Mouse (Mus musculus): Measurements from ENCODE around the gene Thegl.

Gene Thegl

GRCm38 (mm10) chr5:77044362-77044761 is 28.5 kb downstream of the Thegl start:
- in situ Hi-C loops (cut with MboI, MseI): no loop called here

DNA sequence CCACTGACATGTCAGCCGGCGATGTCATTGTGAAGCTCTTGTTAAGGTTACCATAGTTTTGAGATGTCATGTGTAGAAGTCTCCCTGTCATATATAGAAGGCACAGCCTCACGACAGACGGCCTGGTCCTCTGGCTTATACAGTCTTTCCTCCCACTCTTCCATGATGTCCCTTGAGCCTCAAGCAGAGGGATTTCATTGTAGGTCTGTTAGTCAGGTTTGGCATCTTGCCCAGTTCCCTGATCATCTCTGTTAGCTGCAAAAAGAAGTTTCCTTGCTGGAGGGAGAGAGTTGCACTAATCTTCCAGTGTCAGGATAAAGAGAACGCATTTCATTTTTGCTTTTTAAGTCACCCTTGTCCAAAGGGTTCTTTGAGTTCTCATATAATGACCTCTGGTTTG is 36.8 kb downstream of the Thegl start:
- in situ Hi-C loops (cut with MboI, MseI): no loop called here

DNA sequence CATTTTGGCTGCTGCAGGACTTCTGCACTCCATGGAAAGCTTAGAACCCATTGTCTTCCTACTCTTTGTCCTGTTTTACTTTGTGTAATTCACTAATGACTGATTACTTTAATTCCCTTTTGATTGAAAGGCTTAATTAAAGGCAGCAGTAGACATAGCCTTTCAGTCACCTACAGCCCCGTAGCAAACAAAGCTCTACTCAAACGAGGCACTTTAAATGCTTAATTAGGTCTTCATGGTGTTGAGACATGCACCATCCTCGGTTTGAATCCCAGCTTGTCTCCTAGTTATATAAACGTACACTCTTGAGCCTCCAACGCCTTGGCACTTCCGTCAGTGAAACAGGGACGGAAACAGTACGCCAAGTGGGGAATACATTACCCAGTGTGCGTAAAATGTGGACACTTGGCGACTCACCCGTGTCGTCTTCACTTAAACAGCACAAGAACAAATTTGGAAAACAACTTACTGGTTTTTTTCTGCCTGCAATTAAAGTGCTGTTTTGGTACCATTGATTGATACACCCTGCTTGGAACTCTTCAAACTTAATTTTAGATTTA is 41.1 kb downstream of the Thegl start:
- in situ Hi-C loops (cut with MboI, MseI): no loop called here

GRCm38 (mm10) chr5:77060363-77060762 is 44.5 kb downstream of the Thegl start:
- in situ Hi-C loops (cut with MboI, MseI): no loop called here

DNA sequence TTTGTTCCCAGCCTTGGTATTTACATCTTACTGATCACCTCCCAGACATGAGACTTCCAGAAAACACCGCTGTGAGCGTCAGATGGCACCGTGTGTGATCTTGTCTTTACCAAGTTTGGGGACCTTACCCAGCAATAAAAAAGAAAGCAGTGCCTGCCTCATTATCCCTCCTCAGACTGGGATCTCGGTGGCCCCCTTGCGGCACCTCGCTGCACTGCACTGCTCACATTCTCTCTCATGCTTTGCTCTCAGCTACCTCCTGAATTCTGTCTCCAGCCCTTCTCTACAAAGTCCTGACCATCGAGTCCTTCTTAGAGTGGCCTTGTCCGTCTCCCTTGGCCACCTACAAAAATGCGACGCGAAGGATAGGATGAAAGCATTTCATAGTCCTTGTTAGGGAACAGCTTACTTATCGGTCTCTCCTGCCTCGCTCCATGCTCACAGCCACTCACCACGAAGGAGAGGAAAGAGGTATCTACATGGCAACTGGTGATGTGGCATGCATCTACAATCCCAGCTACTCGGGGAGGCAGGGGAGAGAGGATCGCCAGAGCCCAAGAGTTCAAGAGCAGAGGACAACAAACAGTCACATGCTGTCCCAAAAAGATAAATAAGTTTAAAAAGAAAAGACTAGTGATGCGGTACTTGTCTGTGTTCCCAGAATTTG is 45.7 kb downstream of the Thegl start:
- in situ Hi-C loops (cut with MboI, MseI): no loop called here

DNA sequence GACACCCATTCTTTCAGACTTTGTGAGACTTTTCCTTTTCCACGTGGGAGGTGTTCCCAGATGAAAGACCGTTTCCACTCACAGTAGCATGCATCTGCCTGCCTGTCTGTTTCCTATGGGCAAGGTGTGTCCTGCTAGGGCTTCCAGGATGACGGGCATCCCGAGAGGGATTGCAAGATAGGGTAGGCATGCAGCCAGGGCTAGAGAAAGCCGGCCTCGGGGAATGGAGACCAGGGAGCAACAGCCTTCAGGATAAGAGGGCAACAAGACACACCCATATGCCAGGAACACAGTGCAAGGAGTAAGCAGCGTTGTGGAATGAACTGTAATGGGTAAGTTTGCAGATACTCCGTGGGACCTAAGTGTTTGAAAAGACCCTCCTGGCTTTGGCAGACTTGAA is 51.5 kb downstream of the Thegl start:
- in situ Hi-C loops (cut with MboI, MseI): no loop called here

- in situ Hi-C loops (cut with MboI, MseI): no loop called here
Measured at GRCm38 (mm10) chr5:77070987-77071386, 55.2 kb downstream of the Thegl start.

- in situ Hi-C loops (cut with MboI, MseI): no loop called here
Measured at GRCm38 (mm10) chr5:77071626-77072025, 55.8 kb downstream of the Thegl start.

GRCm38 (mm10) chr5:77073794-77074193 is 58.0 kb downstream of the Thegl start:
- in situ Hi-C loops (cut with MboI, MseI): no loop called here

GRCm38 (mm10) chr5:77074914-77075313 is 59.1 kb downstream of the Thegl start:
- in situ Hi-C loops (cut with MboI, MseI): loop anchor here in 1 of 2 experiments (5.0 kb wide), 1 partner anchor 58 kb away; the partner anchor contains the start of gene Thegl

- in situ Hi-C loops (cut with MboI, MseI): loop anchor here in 1 of 2 experiments (5.0 kb wide), 1 partner anchor 59 kb away; the partner anchor contains the start of gene Thegl
Measured at GRCm38 (mm10) chr5:77075951-77076350, 60.1 kb downstream of the Thegl start.

- in situ Hi-C loops (cut with MboI, MseI): no loop called here
Measured at GRCm38 (mm10) chr5:77080761-77081160, 64.9 kb downstream of the Thegl start.

GRCm38 (mm10) chr5:77082735-77083134 is 66.9 kb downstream of the Thegl start:
- in situ Hi-C loops (cut with MboI, MseI): no loop called here

DNA sequence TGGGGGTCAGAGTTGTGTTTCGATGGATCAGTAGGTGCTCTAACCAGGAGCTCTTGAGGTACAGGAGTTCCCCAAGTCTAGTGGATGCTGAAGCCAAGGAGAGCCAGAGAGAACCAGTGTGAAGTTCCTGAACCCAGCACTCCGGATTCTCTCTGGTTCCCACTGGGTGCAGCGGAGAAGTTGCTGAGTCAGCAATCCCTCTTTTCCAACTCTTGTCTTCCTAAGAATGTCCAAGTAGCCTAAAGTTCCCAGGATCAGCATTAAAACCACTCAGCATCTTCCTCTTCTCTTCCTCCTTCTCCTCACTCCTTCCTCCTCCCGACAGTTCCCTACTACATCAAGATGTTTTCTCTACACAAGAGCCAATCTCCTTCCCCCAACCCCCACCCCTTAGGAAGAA is 68.6 kb downstream of the Thegl start:
- in situ Hi-C loops (cut with MboI, MseI): no loop called here

GRCm38 (mm10) chr5:77085753-77086450 is 70.1 kb downstream of the Thegl start:
- in situ Hi-C loops (cut with MboI, MseI): loop anchor here (5.0 kb wide), 2 partner anchors 71 to 126 kb away; partner anchors contain the start of gene Spink2 (in 1 of the 2)

- in situ Hi-C loops (cut with MboI, MseI): loop anchor here (5.0 kb wide), 2 partner anchors 71 to 126 kb away; partner anchors contain the start of gene Spink2 (in 1 of the 2)
Measured at GRCm38 (mm10) chr5:77086541-77086940, 70.7 kb downstream of the Thegl start.

DNA sequence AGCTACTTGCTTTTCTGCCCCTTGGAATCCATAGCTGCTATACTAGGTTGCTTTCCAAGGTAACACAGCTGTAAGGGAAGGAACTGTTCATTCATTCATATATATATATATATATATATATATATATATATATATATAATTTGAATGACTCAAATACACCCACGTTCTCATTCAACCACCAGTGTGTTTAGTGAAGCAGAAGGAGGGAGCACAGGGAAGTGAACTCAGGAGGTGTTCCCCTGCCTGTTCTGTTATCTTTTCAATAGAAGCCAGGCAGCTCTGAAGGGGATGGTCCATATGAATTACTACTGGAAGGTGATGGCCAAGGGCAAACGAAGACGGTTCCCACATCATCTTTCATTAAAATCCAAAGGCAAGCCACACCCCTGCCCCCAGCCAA is 71.3 kb downstream of the Thegl start:
- in situ Hi-C loops (cut with MboI, MseI): loop anchor here (5.0 kb wide), 2 partner anchors 70 to 125 kb away; partner anchors contain the start of gene Spink2 (in 1 of the 2)

- in situ Hi-C loops (cut with MboI, MseI): loop anchor here (5.0 kb wide), 2 partner anchors 68 to 123 kb away; partner anchors contain the start of gene Spink2 (in 1 of the 2)
Measured at GRCm38 (mm10) chr5:77089294-77089693, 73.5 kb downstream of the Thegl start.

GRCm38 (mm10) chr5:77089901-77090300 is 74.1 kb downstream of the Thegl start:
- in situ Hi-C loops (cut with MboI, MseI): loop anchor here (5.0 kb wide), 2 partner anchors 67 to 122 kb away; partner anchors contain the start of gene Spink2 (in 1 of the 2)

DNA sequence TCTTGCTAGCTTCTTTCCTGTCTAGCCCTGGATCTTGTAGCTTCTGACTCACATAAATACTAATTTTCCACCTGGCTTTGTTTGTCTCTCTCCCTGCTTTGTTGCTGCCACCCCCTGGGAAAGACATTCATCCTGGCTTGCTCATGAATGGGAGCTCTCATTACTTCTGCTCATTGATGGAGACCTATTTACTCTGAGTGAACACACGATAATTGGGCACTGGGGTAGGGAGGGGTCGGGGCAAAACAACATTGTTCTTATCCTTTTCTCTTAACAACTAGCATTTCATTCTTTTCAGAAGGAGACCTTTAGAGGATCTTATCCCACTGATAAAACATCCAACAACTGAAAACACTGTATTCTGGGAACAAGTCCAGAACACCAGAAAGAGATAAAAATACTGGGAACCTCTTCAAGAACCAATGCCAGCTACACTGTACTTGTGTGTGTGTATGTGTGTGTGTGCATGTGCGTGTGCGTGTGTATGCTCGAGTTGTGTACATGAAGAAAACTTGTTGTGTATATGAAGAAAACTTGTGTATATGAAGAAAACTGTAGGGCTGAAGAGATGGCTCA is 74.8 kb downstream of the Thegl start:
- in situ Hi-C loops (cut with MboI, MseI): no loop called here

- in situ Hi-C loops (cut with MboI, MseI): no loop called here
Measured at GRCm38 (mm10) chr5:77091923-77092322, 76.1 kb downstream of the Thegl start.

GRCm38 (mm10) chr5:77092531-77092930 is 76.7 kb downstream of the Thegl start:
- in situ Hi-C loops (cut with MboI, MseI): no loop called here
